Mouse (Mus musculus) limb, embryonic 15.5 days (tissue): ENCODE data around the gene Abca13. TPM values are rescaled to one million over a fixed set of nuclear protein-coding genes. Genes with fewer than 3 reads are reported as not detected.
"Not testable (repeated sequence)": the region's sequence is repeated elsewhere in the genome, so short reads cannot be mapped to it uniquely, and the experiment has no call there.

Experiments
- ATAC-seq: fragments of 200-750 bp; cut with Nextera tagmentation; 2 replicates; pipeline ENCODE4 v1.8.0; 2017; ENCODE audit warnings: low read depth, moderate TSS enrichment; ENCODE audit not compliant: insufficient number of reproducible peaks, low FRiP score, low TSS enrichment
- H3K27ac ChIP-seq: fragments of 300-500 bp; sonication (generic); 2 replicates; pipeline ENCODE4 v1.5.1; 2015; ENCODE audit warnings: moderate library complexity, mild to moderate bottlenecking, inconsistent platforms
- H3K27me3 ChIP-seq: fragments of 300-500 bp; sonication (generic); 2 replicates; pipeline ENCODE4 v1.6.1; 2015; ENCODE audit warnings: inconsistent platforms
- H3K36me3 ChIP-seq: fragments of 300-500 bp; sonication (generic); 2 replicates; pipeline ENCODE4 v1.6.1; 2015; ENCODE audit warnings: inconsistent platforms
- H3K4me1 ChIP-seq: fragments of 300-500 bp; sonication (generic); 2 replicates; pipeline ENCODE4 v1.6.1; 2015; ENCODE audit warnings: inconsistent platforms
- H3K4me2 ChIP-seq: fragments of 300-500 bp; sonication (generic); 2 replicates; pipeline ENCODE4 v1.6.1; 2015; ENCODE audit warnings: mild to moderate bottlenecking, inconsistent platforms
- H3K4me3 ChIP-seq: fragments of 300-500 bp; sonication (generic); 2 replicates; pipeline ENCODE4 v1.5.1; 2015; ENCODE audit warnings: mild to moderate bottlenecking, inconsistent platforms
- H3K9ac ChIP-seq: fragments of 300-500 bp; sonication (generic); 2 replicates; pipeline ENCODE4 v1.6.1; 2015; ENCODE audit warnings: inconsistent platforms
- H3K9me3 ChIP-seq: fragments of 300-500 bp; sonication (generic); 2 replicates; pipeline ENCODE4 v1.6.1; 2016; ENCODE audit warnings: inconsistent platforms
- WGBS: fragments of 180-500 bp; shearing (Covaris S2); methylation state at CpG from one replicate; pipeline ENCODE4 v1.1.7; 2015; 5-methylcytosine and 5-hydroxymethylcytosine counted together
- polyA plus RNA-seq: library from polyadenylated mRNA; unstranded; fragments of >200 nt; fragmentation: Nextera tagmentation; extraction: Ambion mirVana; gene quantifications from 2 replicates; pipeline ENCODE4 v1.2.1, GENCODE M21; 2015

The Abca13 gene
- polyA plus RNA-seq = 0.01 and 0.03 TPM in 2 replicates

GRCm38 (mm10) chr11:9191555-9192131 is at the start of gene Abca13:
Gene Abca13 (plus strand): TSS chr11:9191942.
- no peak within 1 kb of the TSS for H3K4me2 ChIP-seq
- H3K9me3 ChIP-seq = no peaks in the 10 kb centered on the region
- H3K27me3 ChIP-seq = no peaks in the 10 kb centered on the region
- H3K36me3 ChIP-seq = no peaks in the 10 kb centered on the region
- H3K4me1 ChIP-seq = no peaks in the 10 kb centered on the region
- H3K9ac ChIP-seq = no peak within 1 kb of the TSS
- no peak within 1 kb of the TSS for H3K4me3 ChIP-seq
- no peak for ATAC-seq
- WGBS = 46% methylated on average over 12 of the region's 12 CpGs
- no peak within 1 kb of the TSS for H3K27ac ChIP-seq

GRCm38 (mm10) chr11:9145113-9145512 is 46.6 kb upstream of the Abca13 start:
- H3K9me3 ChIP-seq = no peaks in the 10 kb centered on the region
- WGBS = 76% methylated on average over 2 of the region's 2 CpGs
- no peak overlapping the region for H3K4me3 ChIP-seq
- ATAC-seq = no peak
- H3K4me2 ChIP-seq = no peak overlapping the region
- no peaks in the 10 kb centered on the region for H3K36me3 ChIP-seq
- no peak overlapping the region for H3K9ac ChIP-seq
- no peak overlapping the region for H3K27ac ChIP-seq
- H3K4me1 ChIP-seq = no peaks in the 10 kb centered on the region
- no peaks in the 10 kb centered on the region for H3K27me3 ChIP-seq

GRCm38 (mm10) chr11:9146115-9146514 is 45.6 kb upstream of the Abca13 start:
- WGBS = 90% methylated on average over 4 of the region's 4 CpGs
- ATAC-seq = no peak
- H3K27me3 ChIP-seq = no peaks in the 10 kb centered on the region

GRCm38 (mm10) chr11:9146683-9147082 is 45.1 kb upstream of the Abca13 start:
- Histone ChIP-seq H3K9me3 (no peaks in the 10 kb centered on the region), H3K4me1 (no peaks in the 10 kb centered on the region), H3K27ac (no peak overlapping the region), H3K27me3 (no peaks in the 10 kb centered on the region), H3K4me2 (no peak overlapping the region), H3K36me3 (no peaks in the 10 kb centered on the region), H3K4me3 (no peak overlapping the region), H3K9ac (no peak overlapping the region)
- 81% methylated on average over 1 of the region's 1 CpGs for WGBS
- ATAC-seq = no peak

More at GRCm38 (mm10) chr11:9146115-9146514, 45.6 kb upstream of the Abca13 start:
- Histone ChIP-seq H3K4me1 (no peaks in the 10 kb centered on the region), H3K36me3 (no peaks in the 10 kb centered on the region), H3K4me3 (no peak overlapping the region), H3K4me2 (no peak overlapping the region), H3K27ac (no peak overlapping the region), H3K9me3 (no peaks in the 10 kb centered on the region), H3K9ac (no peak overlapping the region)

GRCm38 (mm10) chr11:9148206-9148605 is 43.5 kb upstream of the Abca13 start:
- ATAC-seq = no peak
- Histone ChIP-seq H3K9ac (no peak overlapping the region), H3K36me3 (no peaks in the 10 kb centered on the region), H3K9me3 (no peaks in the 10 kb centered on the region), H3K4me1 (no peaks in the 10 kb centered on the region), H3K4me3 (no peak overlapping the region), H3K27ac (no peak overlapping the region), H3K27me3 (no peaks in the 10 kb centered on the region), H3K4me2 (no peak overlapping the region)
- WGBS = 70% methylated on average over 2 of the region's 2 CpGs

GRCm38 (mm10) chr11:9150403-9150802 is 41.3 kb upstream of the Abca13 start:
- WGBS = 90% methylated on average over 25 of the region's 25 CpGs
- not testable (repeated sequence) for H3K9ac ChIP-seq, H3K4me3 ChIP-seq, H3K4me2 ChIP-seq, H3K9me3 ChIP-seq, ATAC-seq, H3K27ac ChIP-seq, H3K36me3 ChIP-seq, H3K27me3 ChIP-seq, H3K4me1 ChIP-seq

GRCm38 (mm10) chr11:9159953-9160352 is 31.8 kb upstream of the Abca13 start:
- ATAC-seq = no peak
- no peaks in the 10 kb centered on the region for H3K36me3 ChIP-seq
- no peak overlapping the region for H3K4me3 ChIP-seq
- H3K27ac ChIP-seq = no peak overlapping the region
- no peak overlapping the region for H3K4me2 ChIP-seq
- H3K9ac ChIP-seq = no peak overlapping the region
- no peaks in the 10 kb centered on the region for H3K9me3 ChIP-seq
- WGBS = 41% methylated on average over 3 of the region's 3 CpGs
- no peaks in the 10 kb centered on the region for H3K27me3 ChIP-seq
- H3K4me1 ChIP-seq = no peaks in the 10 kb centered on the region

GRCm38 (mm10) chr11:9167331-9167730 is 24.4 kb upstream of the Abca13 start:
- Histone ChIP-seq H3K27me3 (no peaks in the 10 kb centered on the region), H3K9ac (no peak overlapping the region), H3K27ac (no peak overlapping the region), H3K4me3 (no peak overlapping the region), H3K4me1 (no peaks in the 10 kb centered on the region), H3K4me2 (no peak overlapping the region), H3K9me3 (no peaks in the 10 kb centered on the region), H3K36me3 (no peaks in the 10 kb centered on the region)
- ATAC-seq = no peak
- 54% methylated on average over 2 of the region's 2 CpGs for WGBS

- Histone ChIP-seq H3K27me3 (no peaks in the 10 kb centered on the region), H3K4me1 (no peaks in the 10 kb centered on the region), H3K9ac (no peak overlapping the region), H3K36me3 (no peaks in the 10 kb centered on the region), H3K4me3 (no peak overlapping the region), H3K9me3 (no peaks in the 10 kb centered on the region), H3K27ac (no peak overlapping the region), H3K4me2 (no peak overlapping the region)
- 77% methylated on average over 1 of the region's 1 CpGs for WGBS
- no peak for ATAC-seq
These were observed 10.3 kb upstream of the Abca13 start for GRCm38 (mm10) chr11:9181477-9181876.

GRCm38 (mm10) chr11:9189471-9189870 is 2.3 kb upstream of the Abca13 start:
- not testable (repeated sequence) for H3K9ac ChIP-seq, H3K27me3 ChIP-seq, H3K36me3 ChIP-seq, ATAC-seq, H3K4me3 ChIP-seq, H3K27ac ChIP-seq, H3K4me1 ChIP-seq, H3K4me2 ChIP-seq, H3K9me3 ChIP-seq

- WGBS = 44% methylated on average over 10 of the region's 11 CpGs
- no peaks in the 10 kb centered on the region for H3K9me3 ChIP-seq
- no peaks in the 10 kb centered on the region for H3K36me3 ChIP-seq
- H3K4me2 ChIP-seq = no peak overlapping the region
- no peaks in the 10 kb centered on the region for H3K4me1 ChIP-seq
- H3K27me3 ChIP-seq = no peaks in the 10 kb centered on the region
- H3K4me3 ChIP-seq = no peak overlapping the region
- peak; percentile 52; the same call in 1 of the 2 replicates for ATAC-seq
- H3K27ac ChIP-seq = no peak overlapping the region
- H3K9ac ChIP-seq = no peak overlapping the region
These were observed 779 bp upstream of the Abca13 start for GRCm38 (mm10) chr11:9190772-9191554.

- no peak overlapping the region for H3K27ac ChIP-seq
- H3K9ac ChIP-seq = no peak overlapping the region
- no peaks in the 10 kb centered on the region for H3K4me1 ChIP-seq
- H3K9me3 ChIP-seq = no peaks in the 10 kb centered on the region
- H3K36me3 ChIP-seq = no peaks in the 10 kb centered on the region
- H3K4me3 ChIP-seq = no peak overlapping the region
- no peak overlapping the region for H3K4me2 ChIP-seq
- no peaks in the 10 kb centered on the region for H3K27me3 ChIP-seq
- no peak for ATAC-seq
- 79% methylated on average over 3 of the region's 3 CpGs for WGBS
These were observed 3.1 kb downstream of the Abca13 start for GRCm38 (mm10) chr11:9194861-9195260.
